Mouse (Mus musculus) CH12.LX (cell line): ENCODE measurements around the gene Cep112. TPM values are rescaled to one million over a fixed set of nuclear protein-coding genes. Genes with fewer than 3 reads are reported as not detected.

Source experiments
- DNase-seq: peaks from one replicate; pipeline ENCODE4 v3.0.0-alpha.2; 2013; ENCODE audit errors: extremely low read depth
- H3K27ac ChIP-seq: 2 replicates; pipeline ENCODE4 v1.5.1; 2012; ENCODE audit warnings: low read depth, mild to moderate bottlenecking, control low read depth, moderate library complexity; ENCODE audit not compliant: insufficient read depth
- H3K27me3 ChIP-seq: replicated peaks from 2 replicates; pipeline ENCODE3; 2012; ENCODE audit warnings: inconsistent platforms
- H3K36me3 ChIP-seq, 2 experiments: replicated peaks in 1 of 2; 2 replicates each; pipeline versions ENCODE3 to v1.6.1; 2012; ENCODE audit warnings: inconsistent platforms in 1 of 2, low read length in 1 of 2, mild to moderate bottlenecking in 1 of 2, mixed read lengths in 1 of 2, moderate library complexity in 1 of 2; ENCODE audit not compliant: control insufficient read depth in 1 of 2, insufficient read depth in 1 of 2
- H3K4me1 ChIP-seq, 2 experiments: 2 replicates each; pipeline ENCODE4 v1.6.1; 2012; ENCODE audit warnings: inconsistent platforms in 1 of 2, moderate library complexity in 1 of 2; ENCODE audit not compliant: insufficient read depth in 2 of 2, control insufficient read depth in 1 of 2
- H3K4me2 ChIP-seq: 2 replicates; pipeline ENCODE4 v1.6.1; 2012; ENCODE audit warnings: low read depth, mild to moderate bottlenecking, control low read depth; ENCODE audit not compliant: poor library complexity, insufficient read depth, severe bottlenecking
- H3K4me3 ChIP-seq, 3 experiments: fragments of 150-350 bp in 1 of 3; sonication (generic) in 1 of 3; replicated peaks in 1 of 3; 2 replicates each; pipeline versions ENCODE3 to v1.5.1; 2011 to 2012; ENCODE audit warnings: low read depth in 2 of 3, low read length in 2 of 3, mild to moderate bottlenecking in 2 of 3, moderate library complexity in 2 of 3, control low read depth in 1 of 3, improper control_type of control experiment in 1 of 3, inconsistent platforms in 1 of 3, mixed read lengths in 1 of 3; ENCODE audit not compliant: poor library complexity in 1 of 3
- H3K79me2 ChIP-seq: replicated peaks from 2 replicates; pipeline ENCODE4 v1.6.1; 2012; ENCODE audit warnings: mild to moderate bottlenecking, moderate library complexity; ENCODE audit not compliant: control insufficient read depth, poor library complexity, insufficient read depth, severe bottlenecking; ENCODE audit errors: extremely low read depth
- H3K9ac ChIP-seq: 2 replicates; pipeline ENCODE4 v1.6.1; 2012; ENCODE audit warnings: low read depth, mild to moderate bottlenecking, control low read depth, moderate library complexity; ENCODE audit not compliant: insufficient read depth
- H3K9me3 ChIP-seq: replicated peaks from 2 replicates; pipeline ENCODE3; 2012; ENCODE audit warnings: low read length, inconsistent platforms, mixed read lengths
- BHLHE40 ChIP-seq: IDR thresholded peaks from 2 replicates; pipeline ENCODE4 v1.6.1; 2011; ENCODE audit warnings: mild to moderate bottlenecking, low read depth, low read length, improper control_type of control experiment
- CHD1 ChIP-seq: IDR thresholded peaks from 2 replicates; pipeline ENCODE4 v1.6.1; 2012; ENCODE audit warnings: low read depth, low read length, improper control_type of control experiment, inconsistent platforms
- CHD2 ChIP-seq: IDR thresholded peaks from 2 replicates; pipeline ENCODE4 v1.6.1; 2011; ENCODE audit warnings: low read length, improper control_type of control experiment
- CTCF ChIP-seq, 2 experiments: IDR thresholded peaks in 1 of 2; conservative IDR thresholded peaks in 1 of 2; 2 replicates each; pipeline ENCODE4 v1.5.1; 2011 to 2012; ENCODE audit warnings: low read depth in 2 of 2, low read length in 2 of 2, improper control_type of control experiment in 1 of 2, inconsistent platforms in 1 of 2, mild to moderate bottlenecking in 1 of 2, moderate library complexity in 1 of 2
- E2F4 ChIP-seq: IDR thresholded peaks from 2 replicates; pipeline ENCODE4 v1.6.1; 2011; ENCODE audit warnings: low read depth, low read length, improper control_type of control experiment; ENCODE audit not compliant: insufficient replicate concordance
- EP300 ChIP-seq: IDR thresholded peaks from 2 replicates; pipeline ENCODE4 v1.6.1; 2011; ENCODE audit warnings: low read length, improper control_type of control experiment
- HCFC1 ChIP-seq: IDR thresholded peaks from 2 replicates; pipeline ENCODE4 v1.6.1; 2012; ENCODE audit warnings: low read depth, mild to moderate bottlenecking, inconsistent platforms, low read length, improper control_type of control experiment
- KAT2A ChIP-seq: IDR thresholded peaks from 2 replicates; pipeline ENCODE4 v1.6.1; 2012; ENCODE audit warnings: low read length, improper control_type of control experiment, inconsistent platforms; ENCODE audit not compliant: insufficient replicate concordance
- MAFK ChIP-seq: IDR thresholded peaks from 2 replicates; pipeline ENCODE4 v1.6.1; 2011; ENCODE audit warnings: low read length, improper control_type of control experiment; ENCODE audit not compliant: insufficient replicate concordance
- MYC ChIP-seq: IDR thresholded peaks from 2 replicates; pipeline ENCODE4 v1.6.1; 2011; ENCODE audit warnings: low read depth, mild to moderate bottlenecking, improper control_type of control experiment, low read length
- PAX5 ChIP-seq: IDR thresholded peaks from 2 replicates; pipeline ENCODE4 v1.6.1; 2012; ENCODE audit warnings: low read length, inconsistent platforms, mixed read lengths
- POLR2AphosphoS2 ChIP-seq: IDR thresholded peaks from 2 replicates; pipeline ENCODE4 v1.6.1; 2011; ENCODE audit warnings: low read depth, low read length, improper control_type of control experiment
- RCOR1 ChIP-seq: conservative IDR thresholded peaks from 2 replicates; pipeline ENCODE4 v1.6.1; 2012; ENCODE audit warnings: low read depth, mild to moderate bottlenecking, inconsistent platforms, low read length, improper control_type of control experiment
- SIN3A ChIP-seq: IDR thresholded peaks from 2 replicates; pipeline ENCODE4 v1.6.1; 2012; ENCODE audit warnings: low read length, improper control_type of control experiment, inconsistent platforms
- SMC3 ChIP-seq: IDR thresholded peaks from 2 replicates; pipeline ENCODE4 v1.6.1; 2011; ENCODE audit warnings: low read depth, low read length, improper control_type of control experiment
- TBP ChIP-seq: conservative IDR thresholded peaks from 2 replicates; pipeline ENCODE4 v1.6.1; 2011; ENCODE audit warnings: low read depth, low read length, improper control_type of control experiment
- TCF12 ChIP-seq: IDR thresholded peaks from 2 replicates; pipeline ENCODE4 v1.6.1; 2014; ENCODE audit warnings: low read depth, mild to moderate bottlenecking, inconsistent platforms, low read length, improper control_type of control experiment
- UBTF ChIP-seq: IDR thresholded peaks from 2 replicates; pipeline ENCODE4 v1.6.1; 2012; ENCODE audit warnings: low read depth, mild to moderate bottlenecking, inconsistent platforms, low read length, improper control_type of control experiment, moderate library complexity
- USF1 ChIP-seq: IDR thresholded peaks from 2 replicates; pipeline ENCODE4 v1.6.1; 2014; ENCODE audit warnings: low read depth, mild to moderate bottlenecking, inconsistent platforms, low read length, improper control_type of control experiment
- ZC3H11A ChIP-seq: IDR thresholded peaks from 2 replicates; pipeline ENCODE4 v1.6.1; 2012; ENCODE audit warnings: low read depth, mild to moderate bottlenecking, inconsistent platforms, low read length, improper control_type of control experiment
- dilution Hi-C: fragments of 300-500 bp; cut with MboI; formaldehyde crosslinking; loops from 2 replicates; pipeline ENCODE4 v1.14.3; 2020; ENCODE audit warnings: low sequenced_read_pairs; ENCODE audit not compliant: extremely low pct_unique_long_range_greater_than_20kb, extremely low pct_ligation_motif_present
- in situ Hi-C: fragments of 300-500 bp; cut with MboI; formaldehyde crosslinking; loops from 3 replicates; pipeline ENCODE4 v1.14.3; 2019; ENCODE audit warnings: low sequenced_read_pairs, low pct_ligation_motif_present, low pct_unique_long_range_greater_than_20kb, mixed read lengths
- polyA plus RNA-seq: library from polyadenylated mRNA; unstranded; fragments of >175 nt; gene quantifications from 2 replicates; pipeline ENCODE4 v1.2.1, GENCODE M21; 2012; ENCODE audit warnings: low read depth; ENCODE audit not compliant: insufficient read length
- total RNA-seq, 2 experiments: library from RNA; depleted of rRNA; stranded (reverse); fragments of 300-350 nt in 1 of 2; fragments of >200 nt in 1 of 2; gene quantifications; 2 replicates each; pipeline ENCODE4 v1.2.3; 2012 to 2014

Gene Cep112
- total and polyA plus RNA-seq, 3 experiments = 0.93 to 1.4 (median 1.3) TPM

DNA sequence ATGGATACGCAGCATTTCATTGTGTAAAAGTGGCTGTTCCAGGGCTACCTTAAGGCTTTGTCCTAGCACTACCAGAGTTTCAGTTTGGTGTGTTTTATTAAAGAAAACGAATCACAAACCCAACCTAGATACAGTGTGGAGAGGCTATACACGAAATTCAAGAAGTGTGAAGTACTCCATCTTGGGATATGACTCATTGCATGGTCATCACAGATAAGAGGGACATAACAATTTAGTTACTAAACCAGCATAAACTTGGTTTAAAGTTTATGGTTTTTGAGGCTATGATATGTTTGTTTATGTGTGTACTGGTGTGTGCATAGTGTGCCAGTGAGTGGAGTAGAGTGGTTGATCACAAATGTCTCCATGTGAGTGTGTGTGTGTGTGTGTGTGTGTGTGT is 34.6 kb downstream of the Cep112 start:
- Histone ChIP-seq H3K79me2 (no peaks in the 10 kb centered on the region), H3K9ac (no peak overlapping the region), H3K27me3 (no peaks in the 10 kb centered on the region), H3K4me2 (no peak overlapping the region), H3K4me3 (no peak overlapping the region), H3K27ac (no peak overlapping the region), H3K4me1 (no peaks in the 10 kb centered on the region), H3K36me3 (no peaks in the 10 kb centered on the region)
- dilution Hi-C loops = no loop called here
- DNase-seq = no peak
- TF ChIP-seq SIN3A (no peak), MAFK (no peak), TBP (no peak), BHLHE40 (no peak), CTCF (conservative IDR thresholded peaks at IDR 0.05 in 1 of 2, IDR thresholded peaks at IDR 0.05 in 1 of 2; ENCODE audit: low read depth in 2 of 2, low read length in 2 of 2) (no peak), E2F4 (no peak), UBTF (no peak), CHD1 (no peak), TCF12 (no peak), PAX5 (no peak), POLR2AphosphoS2 (no peak), ZC3H11A (no peak), RCOR1 (no peak), EP300 (no peak), MYC (no peak), CHD2 (no peak)
- TF ChIP-seq, all 38 proteins: peak for 0
- peaks cover 2% of the 10 kb centered on the region for H3K9me3 ChIP-seq
- in situ Hi-C loops = loop anchor here (10.0 kb wide), 4 partner anchors 135 to 735 kb away; partner anchors contain the start of gene Axin2

DNA sequence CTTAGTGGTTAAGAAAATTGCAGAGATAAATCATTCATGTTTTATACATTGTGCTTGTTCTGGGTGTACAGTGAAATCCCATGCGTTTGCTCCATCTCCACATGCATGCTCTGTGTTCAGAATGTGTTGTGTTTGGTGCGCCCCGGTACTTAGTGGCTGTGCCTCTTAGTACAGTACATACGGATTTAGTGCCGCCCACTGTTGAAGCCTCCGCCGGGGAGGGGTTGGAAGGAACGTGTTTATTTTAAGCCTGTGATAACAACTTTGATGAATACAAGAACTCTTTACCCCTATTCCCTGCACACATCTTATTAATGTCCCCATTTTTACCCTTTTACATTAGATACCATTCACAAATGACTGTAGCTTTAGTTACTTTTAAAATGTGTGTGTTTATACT is 39.1 kb downstream of the Cep112 start:
- TF ChIP-seq KAT2A (no peak), USF1 (no peak), HCFC1 (no peak), TCF12 (no peak), SMC3 (no peak)
- dilution Hi-C loops (no loop called here), in situ Hi-C loops (no loop called here)
- no peaks in the 10 kb centered on the region for H3K4me1 ChIP-seq
- no peak for DNase-seq
- H3K79me2 ChIP-seq = no peaks in the 10 kb centered on the region
- H3K4me2 ChIP-seq = no peak overlapping the region
- no peak overlapping the region for H3K4me3 ChIP-seq
- no peak overlapping the region for H3K9ac ChIP-seq
- H3K9me3 ChIP-seq = no peaks in the 10 kb centered on the region
- H3K36me3 ChIP-seq = no peaks in the 10 kb centered on the region
- no peak overlapping the region for H3K27ac ChIP-seq
- H3K27me3 ChIP-seq = no peaks in the 10 kb centered on the region
